Mouse (Mus musculus) heart, adult 2 months (tissue): ENCODE measurements around the gene Spg11.

Experiments
- CTCF ChIP-seq: fragments of 200-600 bp; IDR thresholded peaks from 2 replicates; pipeline ENCODE4 v1.8.1; 2022; ENCODE audit warnings: antibody characterized with exemption, mild to moderate bottlenecking, moderate library complexity
- EP300 ChIP-seq: fragments of 200-500 bp; IDR thresholded peaks from 2 replicates; pipeline ENCODE4 v1.6.1; 2011; ENCODE audit warnings: low read depth, low read length, control low read depth; ENCODE audit not compliant: insufficient read depth
- POLR2A ChIP-seq: fragments of 200-500 bp; IDR thresholded peaks from 2 replicates; pipeline ENCODE4 v1.6.1; 2011; ENCODE audit warnings: mild to moderate bottlenecking, low read depth, low read length, control low read depth; ENCODE audit not compliant: insufficient read depth

DNA sequence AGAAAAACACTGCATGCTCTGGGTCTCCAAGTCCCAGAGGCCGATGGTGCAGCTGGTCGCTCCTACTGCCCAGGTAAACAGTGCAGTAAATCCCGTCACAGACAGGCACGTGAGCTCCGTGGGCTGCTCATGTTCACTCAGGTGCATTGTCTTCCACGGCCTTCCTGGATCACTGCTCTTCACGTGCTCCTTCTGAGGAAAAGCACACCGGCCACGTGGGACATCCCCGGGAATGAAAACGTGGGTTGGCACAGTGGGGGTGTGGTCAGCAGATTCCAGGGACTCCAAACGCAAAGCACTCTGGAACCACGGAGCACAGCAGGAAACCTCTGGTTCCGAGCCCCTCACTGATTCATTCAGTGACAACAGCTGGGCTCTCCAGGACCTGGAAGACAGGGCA is 10.1 kb downstream of the Spg11 start:
- no peak for TF ChIP-seq POLR2A
- no peak for TF ChIP-seq EP300
- TF ChIP-seq CTCF = no peak
